Mouse (Mus musculus) ES-E14 (cell line): ENCODE measurements around the gene Adam1b.

Experiments
- CHD2 ChIP-seq: IDR thresholded peaks from 2 replicates; pipeline ENCODE4 v1.6.1; 2014; ENCODE audit warnings: mild to moderate bottlenecking, low read depth, low read length, inconsistent platforms
- HCFC1 ChIP-seq: IDR thresholded peaks from 2 replicates; pipeline ENCODE4 v1.6.1; 2012; ENCODE audit warnings: low read length, inconsistent platforms, borderline replicate concordance; ENCODE audit not compliant: insufficient read depth
- MAFK ChIP-seq: IDR thresholded peaks from 2 replicates; pipeline ENCODE4 v1.6.1; 2014; ENCODE audit warnings: mild to moderate bottlenecking, low read depth, low read length, inconsistent platforms; ENCODE audit not compliant: insufficient read depth
- ZC3H11A ChIP-seq: IDR thresholded peaks from 2 replicates; pipeline ENCODE4 v1.6.1; 2012; ENCODE audit warnings: low read depth, mild to moderate bottlenecking, inconsistent platforms, low read length, borderline replicate concordance
- ZNF384 ChIP-seq: IDR thresholded peaks from 2 replicates; pipeline ENCODE4 v1.6.1; 2012; ENCODE audit warnings: low read depth, low read length, inconsistent platforms

GRCm38 (mm10) chr5:121526961-121527360 is 23.7 kb upstream of the Adam1b start:
- TF ChIP-seq CHD2, result no peak
- TF ChIP-seq ZC3H11A, result no peak
- no peak for TF ChIP-seq ZNF384
- no peak for TF ChIP-seq HCFC1
- no peak for TF ChIP-seq MAFK
